Mouse (Mus musculus) spleen, embryonic (tissue): ENCODE measurements at regions not wholly inside any gene's neighbourhood (a gene's known extent, or its start where the extent isn't known, plus 50 kb on each side); places are given as distances from the start of the nearest gene placed in this dataset.
"Not testable (repeated sequence)": the region's sequence is repeated elsewhere in the genome, so short reads cannot be mapped to it uniquely, and the experiment has no call there.

Source experiments
- CTCF ChIA-PET: fragments of 350-600 bp; sonication (Branson Sonifier 250); formaldehyde crosslinking; loops from one replicate; lab custom pipeline; 2022; lab: Charles Lee

DNA sequence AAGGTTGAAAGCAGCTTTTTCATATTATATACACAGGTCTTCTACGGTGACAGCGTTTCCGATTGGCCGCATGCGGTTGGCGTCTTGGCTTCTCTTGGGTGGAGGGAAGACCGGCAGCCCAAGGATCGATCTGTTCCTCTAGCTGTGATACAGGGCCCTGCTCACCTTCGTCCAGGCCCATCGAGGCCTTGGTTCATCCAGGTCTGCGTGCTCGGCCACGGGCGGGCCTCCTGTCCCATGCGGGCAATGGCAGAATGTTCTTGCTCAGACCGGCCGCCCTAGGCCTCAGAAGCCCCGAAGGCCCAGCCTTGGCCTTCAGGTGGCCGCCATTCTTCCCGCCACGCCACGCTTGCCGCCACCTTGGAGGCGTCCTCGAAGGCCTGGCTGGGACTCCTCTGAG lies 194.4 kb upstream of the Ppp6c start:
- CTCF ChIA-PET, result interaction anchor here (0.7 kb wide), 1 partner anchor 117 kb away, joined by 3 read pairs; no protein-coding TSS in a partner anchor

DNA sequence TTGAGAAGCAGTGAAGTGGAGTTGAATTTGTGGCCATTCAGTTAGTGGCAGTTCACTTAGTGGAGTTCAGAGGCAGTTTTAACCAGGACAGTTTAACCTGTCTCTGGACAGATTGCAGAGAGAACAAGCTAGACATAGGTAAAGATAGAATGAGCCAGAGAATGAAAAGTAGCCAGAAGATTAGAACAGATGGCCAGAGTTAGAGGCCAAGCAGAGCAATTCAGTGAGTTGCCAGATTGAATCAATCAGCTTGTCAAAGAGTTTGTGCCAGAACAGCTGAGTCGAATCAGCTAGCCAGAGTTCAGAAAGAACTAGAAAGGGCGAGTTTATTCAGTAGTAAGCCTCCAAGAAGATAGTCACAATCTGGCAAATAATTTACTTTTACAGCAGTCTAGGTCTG lies 174.1 kb upstream of the Ppp6c start:
- CTCF ChIA-PET, result no interaction called here

DNA sequence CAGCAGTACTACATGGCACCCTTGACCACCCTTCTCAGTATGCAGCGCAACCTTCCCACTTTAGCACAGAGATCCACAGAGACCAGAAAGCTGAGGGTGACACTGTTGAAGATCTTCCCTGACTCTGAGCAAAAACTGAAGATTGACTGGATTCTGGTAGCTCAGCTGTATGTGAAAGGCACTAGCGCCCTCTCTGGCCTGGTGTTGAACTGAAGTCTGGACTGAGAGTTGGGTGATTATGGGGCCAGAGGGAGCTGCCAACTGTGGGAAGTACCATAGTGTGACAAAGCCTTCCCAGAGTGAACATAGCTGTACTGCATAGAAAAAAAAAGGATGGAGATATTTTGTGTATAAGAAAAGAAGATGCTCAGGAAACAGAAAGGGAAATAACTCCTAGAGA lies 173.3 kb upstream of the Ppp6c start:
- CTCF ChIA-PET, result no interaction called here

DNA sequence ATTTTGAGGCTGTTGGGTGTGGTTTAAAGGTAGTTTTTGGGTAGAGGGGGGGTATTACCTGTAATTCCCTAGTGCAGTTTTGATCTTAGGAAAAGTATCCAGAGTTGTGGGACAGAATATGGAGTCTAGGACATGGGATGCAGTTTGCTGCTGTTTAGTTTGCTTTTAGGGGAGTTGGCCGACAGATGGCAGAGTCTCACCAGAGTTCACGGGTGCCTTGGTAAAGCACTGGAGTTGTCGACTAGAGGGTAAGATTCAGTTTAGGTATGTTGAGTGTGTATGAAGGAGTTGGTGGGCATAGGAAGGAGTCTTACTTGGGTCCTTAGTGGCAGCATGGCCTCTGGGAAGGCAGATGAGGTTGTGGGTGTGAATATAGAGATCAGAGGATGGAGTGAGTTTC lies 168.4 kb upstream of the Ppp6c start:
- CTCF ChIA-PET, result no interaction called here

DNA sequence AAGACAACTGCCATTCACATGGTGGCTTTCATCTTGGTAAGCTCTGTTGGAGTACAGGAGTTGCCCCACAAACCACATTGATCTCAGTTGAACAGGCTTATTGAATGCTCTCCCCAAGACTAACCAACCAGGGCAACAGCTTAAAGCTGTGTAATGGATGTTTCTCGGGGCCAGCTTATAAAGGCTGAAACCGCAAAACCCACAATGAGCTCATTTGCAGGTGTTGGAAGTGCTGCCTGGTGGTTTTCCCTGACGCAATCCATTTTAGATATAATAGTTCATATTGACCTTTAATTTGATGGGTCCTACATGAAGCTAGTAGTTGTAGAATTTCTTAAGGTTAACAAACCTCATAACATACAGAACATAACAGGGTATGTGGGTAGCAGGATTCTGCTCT lies 151.0 kb upstream of the Ppp6c start:
- CTCF ChIA-PET, result no interaction called here

DNA sequence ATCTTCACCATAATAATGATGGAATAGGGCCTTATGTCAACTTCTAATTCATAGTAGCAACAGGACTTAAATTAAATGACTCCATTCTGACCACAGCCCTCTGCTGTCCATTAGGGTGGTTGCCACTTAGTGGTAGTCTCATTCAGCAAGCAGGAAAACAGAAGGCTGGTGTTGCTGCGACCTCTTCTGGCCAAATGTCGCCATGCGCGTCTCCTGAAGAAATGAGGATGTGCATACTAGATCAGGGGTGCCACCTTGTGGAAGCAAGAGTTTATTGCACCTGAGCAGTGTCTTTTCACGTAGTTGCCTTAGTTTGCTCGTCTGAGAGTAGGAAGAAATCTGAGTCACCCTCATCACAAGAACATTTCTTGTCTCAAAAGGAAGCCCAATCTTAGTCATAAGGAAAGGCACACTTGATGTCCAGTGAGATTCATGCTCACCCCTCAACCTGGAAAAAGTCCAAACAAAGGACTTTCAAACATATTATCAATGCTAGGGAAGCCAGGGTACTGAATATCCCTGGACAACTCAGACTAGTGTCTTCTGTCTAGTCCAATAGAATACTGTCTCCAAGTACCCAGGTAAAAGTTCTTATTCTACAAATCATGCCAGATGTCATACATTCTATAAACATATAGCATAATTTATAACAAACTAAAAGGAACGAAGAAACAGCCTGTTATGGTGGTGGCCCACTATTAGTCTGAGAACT lies 147.0 kb upstream of the Ppp6c start:
- CTCF ChIA-PET, result no interaction called here

DNA sequence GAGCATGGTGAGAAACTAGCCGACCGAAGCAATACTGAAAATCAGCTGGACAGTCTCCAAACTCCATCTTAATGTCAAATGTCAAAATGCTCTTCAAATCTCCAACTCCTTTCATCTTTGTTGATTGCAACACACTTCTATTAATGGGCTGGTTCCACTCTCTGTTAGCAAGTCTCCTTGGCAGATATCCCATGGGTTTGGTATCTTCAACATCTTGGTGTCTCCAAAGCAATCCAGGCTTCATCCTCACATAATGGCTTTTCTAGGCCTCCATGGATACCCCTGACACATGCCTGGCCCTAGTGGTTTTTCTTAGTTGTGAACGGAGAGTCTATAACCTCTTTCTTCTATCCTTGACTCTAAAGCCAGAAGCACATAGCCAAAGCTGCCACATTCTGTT lies 118.0 kb upstream of the Ppp6c start:
- CTCF ChIA-PET, result no interaction called here

DNA sequence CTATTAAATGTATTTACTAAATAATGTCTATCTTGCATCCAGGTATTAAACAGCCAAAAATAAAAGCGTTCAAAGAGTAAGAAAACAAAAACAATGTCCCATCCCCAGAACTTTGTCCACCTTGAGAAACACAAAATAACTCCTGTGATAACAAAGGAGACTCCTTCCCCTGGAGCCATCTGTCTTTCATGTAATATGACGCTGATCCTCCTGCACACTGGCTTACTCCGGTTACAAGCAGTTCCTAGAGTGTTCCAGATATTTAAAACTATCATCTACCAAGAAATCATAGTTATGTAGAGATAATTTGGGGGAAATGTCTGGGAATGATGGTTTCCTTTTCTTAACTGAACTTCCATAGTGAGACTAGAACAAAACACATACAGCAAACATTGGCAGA lies 114.2 kb upstream of the Ppp6c start:
- CTCF ChIA-PET, result no interaction called here

DNA sequence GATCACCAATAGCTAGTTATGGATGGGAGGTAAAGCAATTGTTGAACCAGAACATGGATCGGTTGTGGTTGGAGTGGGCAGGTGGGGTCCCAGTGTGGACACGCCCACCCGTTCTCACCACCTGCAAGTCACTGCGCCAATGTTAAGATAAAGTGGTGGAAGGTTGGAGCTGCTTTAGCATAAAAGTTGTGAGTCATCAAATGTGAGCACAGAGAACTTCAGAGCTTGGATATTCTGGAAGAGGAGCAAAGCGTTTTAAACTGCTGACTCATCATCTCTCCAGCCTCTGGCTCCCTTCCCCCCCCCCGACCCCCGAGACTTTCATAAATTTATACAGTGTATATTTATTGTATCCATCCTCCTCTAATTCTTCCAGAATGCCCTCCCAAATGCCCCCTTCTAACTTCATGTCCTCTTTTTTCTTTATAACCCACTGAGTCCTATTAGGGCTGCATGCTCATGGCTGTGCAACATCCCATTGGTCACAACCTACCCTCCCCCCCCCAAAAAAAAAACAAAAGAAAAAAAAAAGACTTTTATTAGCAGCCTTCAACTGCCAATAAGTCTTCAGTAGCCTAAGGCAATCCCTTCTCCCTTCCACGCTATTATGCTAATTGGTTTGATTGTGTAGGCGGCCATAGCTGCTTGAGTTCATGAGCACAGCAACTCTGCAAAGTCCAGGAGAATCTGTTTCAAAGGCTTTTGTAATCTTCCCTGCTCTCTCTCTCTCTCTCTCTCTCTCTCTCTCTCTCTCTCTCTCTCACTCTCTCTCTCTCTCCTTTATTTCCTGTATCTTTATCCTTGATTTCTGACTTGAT lies 112.8 kb upstream of the Ppp6c start:
- CTCF ChIA-PET, result no interaction called here

DNA sequence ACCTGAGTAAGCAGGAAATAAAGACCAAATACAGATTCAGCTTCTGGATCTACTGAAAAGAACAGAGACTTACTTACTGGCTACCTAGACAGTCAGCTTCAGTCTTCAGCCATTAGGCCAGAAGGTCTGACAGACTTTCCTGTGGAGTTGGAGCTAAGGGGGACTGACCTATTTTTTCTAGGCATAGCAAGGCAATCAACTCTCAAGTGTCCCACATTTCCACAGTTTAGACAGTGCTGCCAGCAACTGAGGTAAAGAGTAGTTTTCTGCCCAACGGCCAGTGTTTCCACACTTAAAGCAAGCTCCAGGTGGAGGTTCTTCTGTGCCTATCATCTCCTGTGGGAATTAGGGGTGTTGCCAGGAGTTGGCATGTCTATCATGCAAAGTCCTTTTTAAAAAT lies 111.3 kb upstream of the Ppp6c start:
- CTCF ChIA-PET, result no interaction called here

DNA sequence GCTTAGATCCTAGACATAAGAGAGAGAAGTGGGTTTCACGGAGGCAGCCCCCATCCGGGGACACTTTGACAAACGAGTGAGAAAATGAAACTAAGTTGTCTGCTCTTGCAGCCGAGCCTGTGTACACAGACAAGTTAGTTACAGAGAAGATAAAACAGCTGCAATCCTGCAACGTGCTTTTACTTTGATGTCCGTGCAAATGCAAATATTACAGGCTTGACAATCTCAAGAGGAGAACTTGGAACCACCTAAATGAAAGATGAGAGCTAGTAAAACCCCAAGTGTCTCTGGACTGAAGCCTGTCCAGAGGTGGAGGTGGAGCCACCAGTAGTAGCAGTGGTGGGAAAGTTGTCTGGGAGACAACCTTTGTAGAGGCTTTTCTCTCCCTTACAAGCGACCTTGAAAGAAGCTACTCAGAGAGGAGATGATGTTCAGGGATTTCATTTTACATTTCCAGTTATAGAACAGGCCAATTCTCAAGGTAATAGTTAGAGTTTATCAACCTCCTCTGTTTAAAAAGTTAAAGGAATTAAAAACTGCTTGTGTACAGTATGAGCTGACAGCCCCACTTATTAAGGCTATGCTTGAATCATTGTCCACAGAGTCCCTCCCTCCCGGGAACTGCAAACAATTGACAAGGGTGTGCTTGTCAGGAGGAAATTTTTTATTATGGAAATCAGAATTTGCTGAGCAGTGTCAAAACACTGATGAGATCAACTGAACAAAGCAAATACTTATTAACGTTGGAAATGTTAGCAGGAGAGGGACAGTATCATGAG lies 99.7 kb upstream of the Ppp6c start:
- CTCF ChIA-PET, result no interaction called here

DNA sequence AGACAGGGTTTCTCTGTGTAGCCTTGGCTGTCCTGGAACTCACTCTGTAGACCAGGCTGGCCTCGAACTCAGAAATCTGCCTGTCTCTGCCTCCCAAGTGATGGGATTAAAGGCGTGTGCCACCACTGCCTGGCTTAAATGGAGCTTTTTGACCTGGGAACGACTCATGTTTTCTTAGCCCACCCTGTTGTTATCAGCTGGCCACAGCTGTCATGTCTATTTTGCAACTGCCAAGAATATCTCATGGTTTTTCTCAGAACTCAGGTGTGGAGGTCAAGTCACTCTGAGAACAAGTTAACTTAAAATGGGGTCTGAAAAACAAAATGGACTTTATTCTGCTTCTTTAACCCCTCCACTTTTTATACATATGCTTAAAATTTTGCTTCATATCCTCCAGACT lies 98.9 kb upstream of the Ppp6c start:
- CTCF ChIA-PET, result not testable (repeated sequence)

DNA sequence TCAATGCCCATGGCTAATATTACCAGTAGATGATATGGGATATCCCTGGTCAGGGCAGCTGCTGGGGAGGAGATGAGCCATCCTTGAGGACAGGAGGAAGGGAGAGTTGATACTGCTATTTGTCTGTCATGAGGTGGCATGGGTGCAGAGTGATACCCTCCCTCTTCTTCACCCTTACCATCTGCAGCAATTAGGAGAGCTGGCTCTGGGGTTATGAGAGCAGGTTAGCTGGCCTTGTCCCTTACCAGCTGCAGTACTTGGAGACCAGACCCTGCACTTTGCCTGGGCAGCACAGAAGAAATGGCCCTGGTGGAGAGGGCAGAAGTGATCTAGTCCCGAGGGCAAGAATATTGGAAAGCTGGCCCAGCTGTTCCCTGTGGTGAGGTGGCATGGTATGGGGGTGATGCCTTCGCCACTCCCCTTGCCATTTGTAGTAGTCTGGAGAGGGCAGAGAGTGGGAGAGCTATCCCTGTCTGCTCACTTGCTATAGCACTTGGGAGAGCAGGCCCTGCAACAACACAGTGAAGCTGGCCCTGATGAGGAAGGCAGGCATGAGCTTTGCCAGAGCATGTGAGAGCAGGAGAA lies 73.6 kb upstream of the Ppp6c start:
- CTCF ChIA-PET, result no interaction called here

DNA sequence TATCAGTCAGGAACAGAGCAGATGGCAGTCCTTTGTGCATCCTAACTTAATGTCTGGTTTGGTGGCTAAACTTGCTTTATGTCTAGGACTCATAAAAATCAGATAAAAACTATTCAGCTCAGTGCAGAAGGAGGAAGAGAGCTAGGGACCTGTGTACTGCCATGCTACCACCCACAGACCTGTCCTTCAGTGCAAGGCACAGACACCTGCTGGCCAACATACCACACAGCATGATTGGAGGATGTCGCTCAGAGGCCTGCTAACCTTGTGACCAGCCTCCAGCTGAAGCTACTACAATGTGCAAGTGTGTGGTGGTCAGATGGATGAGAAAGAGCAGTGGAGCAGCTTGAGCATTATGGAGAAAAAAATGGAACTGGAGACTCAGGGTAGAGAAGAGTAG lies 73.0 kb upstream of the Ppp6c start:
- CTCF ChIA-PET, result no interaction called here

DNA sequence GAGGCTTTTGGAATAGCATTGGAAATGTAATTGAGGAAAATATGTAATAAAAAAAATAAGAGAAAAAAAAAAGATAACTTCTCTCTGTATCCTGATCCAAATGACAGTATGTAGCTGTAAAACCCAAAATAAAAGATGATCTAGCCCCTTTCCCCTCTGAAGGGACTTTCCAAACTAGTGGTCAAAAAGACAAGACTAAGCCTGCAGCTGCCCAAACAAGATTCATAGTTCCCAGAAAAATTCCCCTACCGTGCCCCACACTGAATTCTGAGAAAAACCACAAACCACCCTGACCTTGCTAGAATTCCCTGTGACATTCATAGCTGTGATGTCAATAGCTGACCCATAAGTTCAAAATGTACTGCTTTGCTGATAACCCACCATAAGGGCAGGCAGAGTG lies 69.2 kb upstream of the Ppp6c start:
- CTCF ChIA-PET, result interaction anchor here (0.6 kb wide), 1 partner anchor 16 kb away, joined by 11 read pairs; no protein-coding TSS in a partner anchor

DNA sequence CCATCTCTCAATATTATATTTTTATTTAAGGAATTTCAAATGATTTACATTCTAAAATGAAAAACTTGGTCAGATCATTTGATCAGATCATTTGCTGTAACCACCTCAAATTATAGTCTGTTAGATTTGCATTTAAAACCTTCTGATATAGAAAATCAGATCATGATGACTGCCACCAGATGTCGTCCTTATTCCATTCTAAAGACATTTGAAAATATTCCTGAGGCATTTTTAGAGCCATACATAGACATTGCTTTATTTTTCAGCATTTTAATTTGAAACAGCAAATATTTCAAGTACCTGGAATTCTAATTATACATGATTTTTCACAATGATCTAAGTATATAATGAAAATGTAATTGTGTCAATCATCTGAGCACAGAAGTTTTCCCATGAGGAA lies 52.0 kb upstream of the Ppp6c start:
- CTCF ChIA-PET, result no interaction called here
